Mouse (Mus musculus) lung, adult 18-20 months (tissue): ENCODE measurements at regions not wholly inside any gene's neighbourhood (a gene's known extent, or its start where the extent isn't known, plus 50 kb on each side); places are given as distances from the start of the nearest gene placed in this dataset.

ENCODE experiments used
- DNase-seq, 2 experiments: peaks; one replicate each; pipeline ENCODE4 v3.0.0; 2022; ENCODE audit warnings: mixed read lengths in 2 of 2

DNA sequence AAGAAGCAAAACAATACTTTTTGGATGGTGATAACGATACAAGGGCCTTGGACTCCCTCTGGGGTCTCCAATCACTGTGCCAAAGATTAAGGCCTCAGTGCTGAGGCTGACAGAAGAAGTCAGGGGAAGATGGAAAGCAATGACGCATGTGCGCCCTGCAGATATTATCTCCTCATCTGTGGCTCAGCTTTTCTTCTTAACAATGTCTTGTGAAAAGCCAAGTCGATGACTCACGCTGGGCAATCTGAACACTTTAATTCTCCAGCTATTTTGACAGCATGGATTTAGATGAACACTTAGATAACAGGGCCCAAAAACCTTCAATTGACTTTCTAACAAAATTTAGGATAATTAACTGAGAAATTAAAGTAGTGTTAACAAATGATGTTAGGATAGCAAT lies 155.7 kb upstream of the Cxcl12 start:
- no peak for DNase-seq

DNA sequence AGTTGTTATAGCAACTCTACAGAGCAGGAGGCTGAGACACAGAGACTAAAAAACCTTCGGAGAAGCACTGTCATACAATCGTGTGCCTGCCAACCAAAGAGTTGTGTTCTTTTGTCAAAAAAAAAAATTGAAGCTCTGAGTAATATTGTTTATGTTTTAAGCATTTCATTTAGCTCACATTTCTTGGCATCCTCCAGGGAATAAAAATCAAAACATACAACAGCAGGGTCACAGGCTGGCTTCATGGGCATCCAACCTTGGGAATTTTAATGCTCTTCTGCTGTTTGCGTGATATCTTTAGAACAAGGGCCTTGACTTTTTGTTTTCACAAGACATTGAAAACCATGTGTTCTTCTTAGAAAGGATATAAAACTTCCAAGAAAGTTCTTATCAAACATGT lies 152.9 kb upstream of the Cxcl12 start:
- DNase-seq, result no peak

- DNase-seq, result no peak
Observed at GRCm38 (mm10) chr6:117021851-117022250, 146.5 kb upstream of the Cxcl12 start.

- DNase-seq, result no peak
Observed at GRCm38 (mm10) chr6:117032042-117032746, 136.1 kb upstream of the Cxcl12 start.

GRCm38 (mm10) chr6:117043744-117044143 lies 124.6 kb upstream of the Cxcl12 start:
- no peak for DNase-seq

DNA sequence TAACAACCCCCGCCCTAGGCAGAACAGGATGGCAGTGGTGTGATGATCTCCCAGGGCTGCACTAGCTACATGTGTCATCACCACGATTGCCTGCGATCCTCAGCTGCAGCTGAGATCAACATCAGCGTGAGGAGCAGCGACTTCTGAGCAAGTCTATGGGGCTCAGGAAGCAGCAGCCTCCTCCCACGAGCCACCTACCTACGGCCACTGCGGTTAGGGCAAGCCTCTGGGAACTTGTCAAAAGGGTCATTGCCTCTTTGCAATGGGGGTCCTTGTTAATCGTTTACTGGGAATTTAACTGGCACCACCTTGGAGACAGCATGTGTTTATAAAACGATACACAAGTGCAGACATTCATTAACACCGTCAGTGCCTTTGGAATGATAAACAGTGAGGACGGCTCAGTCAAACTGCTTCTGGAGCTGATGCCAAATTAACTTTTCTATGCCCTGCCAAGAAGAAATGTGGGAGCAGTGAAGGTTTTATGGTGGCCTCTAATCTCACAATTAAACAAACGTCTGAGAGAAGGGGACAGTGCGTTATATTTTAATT lies 118.8 kb upstream of the Cxcl12 start:
- DNase-seq, result no peak

GRCm38 (mm10) chr6:117060688-117061087 lies 107.6 kb upstream of the Cxcl12 start:
- DNase-seq, result no peak

DNA sequence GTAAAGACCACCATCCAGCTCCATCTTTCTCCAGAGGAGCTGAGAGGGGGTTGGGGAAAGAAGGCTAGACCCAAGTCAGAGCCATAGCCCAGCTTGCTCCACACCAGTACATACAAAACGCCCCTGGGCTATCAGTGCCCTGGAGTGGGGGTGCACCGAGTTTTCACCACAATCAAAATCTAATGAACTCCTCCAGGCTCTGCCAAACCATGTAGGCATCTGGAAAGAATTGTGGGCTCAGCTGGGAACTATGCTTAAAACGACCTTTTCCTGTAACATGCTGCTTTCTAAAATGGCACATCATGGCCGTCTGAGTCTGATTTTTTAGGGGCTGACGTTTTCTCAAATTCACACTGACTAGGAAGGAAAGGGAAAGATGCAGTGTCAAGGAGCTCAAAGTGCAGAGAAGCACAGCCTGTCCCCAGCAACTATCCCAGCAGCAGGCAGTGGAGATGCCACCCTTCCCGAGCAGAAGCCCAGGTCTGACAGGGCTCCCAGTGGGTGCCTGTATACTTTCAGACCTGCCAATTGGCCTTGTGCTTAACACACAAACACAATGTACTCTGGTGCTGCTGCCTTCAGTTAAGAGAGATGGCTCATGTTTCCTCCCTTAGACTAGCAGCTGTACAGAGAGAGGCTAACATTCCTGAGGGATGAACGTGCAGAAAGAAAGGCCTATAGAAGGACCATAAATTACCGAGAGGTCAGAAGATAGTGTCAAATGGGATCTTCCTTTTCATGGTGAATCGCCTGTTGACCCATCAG lies 100.6 kb upstream of the Cxcl12 start:
- no peak for DNase-seq

- no peak for DNase-seq
Observed at GRCm38 (mm10) chr6:117071311-117071710, 97.0 kb upstream of the Cxcl12 start.

DNA sequence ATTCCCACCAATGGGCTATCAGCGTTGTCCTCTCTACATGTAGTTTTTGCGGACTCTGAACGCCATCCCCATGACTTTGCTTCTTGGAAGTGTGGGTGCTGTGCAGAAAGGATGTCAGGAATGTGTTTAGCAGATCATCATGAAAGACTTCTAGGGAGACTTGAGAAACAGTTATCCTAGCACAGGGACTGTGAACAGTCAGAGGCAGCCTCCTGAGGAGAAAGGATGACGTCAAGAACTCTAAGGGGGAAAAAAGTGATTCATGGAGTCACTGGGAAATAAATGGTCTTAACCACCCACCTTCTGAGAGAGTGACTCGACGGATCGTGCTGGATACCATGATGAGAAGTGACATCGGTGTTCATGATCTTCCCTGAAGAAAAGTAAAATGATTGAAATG lies 96.5 kb upstream of the Cxcl12 start:
- DNase-seq, result no peak

GRCm38 (mm10) chr6:117079500-117079899 lies 88.8 kb upstream of the Cxcl12 start:
- no peak for DNase-seq

GRCm38 (mm10) chr6:117080973-117081372 lies 87.4 kb upstream of the Cxcl12 start:
- no peak for DNase-seq

DNA sequence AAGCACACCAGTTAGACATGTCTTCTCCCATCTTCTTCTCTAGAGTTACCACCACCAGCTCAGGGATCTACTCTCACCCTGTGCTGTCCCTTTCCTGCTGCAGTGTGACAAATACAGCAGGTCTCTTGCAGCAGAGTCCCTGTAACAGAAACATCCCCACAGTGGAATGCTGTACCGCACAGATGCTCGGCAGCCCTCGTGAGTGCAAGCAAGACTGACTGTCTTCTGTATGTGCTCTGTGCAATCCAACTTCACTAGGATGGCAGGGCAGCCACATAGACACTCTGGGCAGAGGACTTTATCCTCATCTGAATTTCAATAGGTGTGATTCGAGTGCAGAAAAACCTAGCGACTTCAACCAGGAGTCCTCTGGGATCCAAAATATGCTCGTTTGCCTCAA lies 84.1 kb upstream of the Cxcl12 start:
- DNase-seq, result no peak

DNA sequence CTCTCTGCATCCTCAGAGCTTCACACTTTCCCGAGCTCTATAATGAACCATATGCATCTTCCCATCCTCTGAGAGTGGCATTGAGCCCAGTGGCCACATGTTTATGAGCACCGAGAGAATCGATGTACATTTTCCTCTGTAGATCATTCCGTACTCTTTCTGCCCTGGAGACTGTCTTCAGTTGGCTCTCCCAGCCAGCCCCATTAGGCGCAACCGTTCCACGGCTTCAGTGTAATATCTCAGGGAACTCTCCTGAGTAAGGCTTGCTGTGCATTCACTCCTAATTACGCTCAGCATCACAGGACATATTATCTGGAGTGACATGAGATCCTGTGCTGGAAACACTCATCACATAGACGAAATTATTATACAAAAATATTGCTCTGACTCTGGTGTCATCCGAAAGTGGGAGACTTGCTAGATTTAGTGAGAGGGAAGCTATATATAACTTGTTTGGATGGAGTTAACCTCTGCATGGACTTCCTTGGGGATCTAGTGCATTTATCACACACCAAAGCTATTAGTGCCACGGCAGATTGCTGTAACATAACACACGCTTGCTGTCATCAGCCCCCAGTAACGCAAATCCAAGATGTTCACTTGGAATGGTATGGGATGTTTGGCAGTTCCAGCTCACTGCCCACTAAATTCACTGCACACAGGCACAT lies 83.4 kb upstream of the Cxcl12 start:
- DNase-seq, result no peak

DNA sequence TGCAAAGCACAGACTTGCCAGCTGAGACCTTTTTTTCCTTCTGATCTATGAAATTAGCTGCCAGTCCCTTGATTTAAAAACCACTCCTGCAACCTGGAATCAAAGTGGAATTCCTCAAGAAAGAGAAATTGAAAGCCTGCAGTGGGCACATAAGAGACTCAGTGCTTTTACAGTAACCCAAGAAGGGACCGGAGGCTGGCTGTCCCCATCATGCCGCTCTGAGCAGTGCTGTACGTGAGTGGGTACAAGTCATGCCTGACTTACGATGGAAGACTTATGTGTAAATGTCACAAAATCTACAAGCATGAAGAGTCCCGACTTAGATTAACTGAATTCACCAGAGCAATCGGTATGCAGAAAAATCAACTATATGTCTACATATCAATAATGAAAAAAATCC lies 73.6 kb upstream of the Cxcl12 start:
- no peak for DNase-seq

DNA sequence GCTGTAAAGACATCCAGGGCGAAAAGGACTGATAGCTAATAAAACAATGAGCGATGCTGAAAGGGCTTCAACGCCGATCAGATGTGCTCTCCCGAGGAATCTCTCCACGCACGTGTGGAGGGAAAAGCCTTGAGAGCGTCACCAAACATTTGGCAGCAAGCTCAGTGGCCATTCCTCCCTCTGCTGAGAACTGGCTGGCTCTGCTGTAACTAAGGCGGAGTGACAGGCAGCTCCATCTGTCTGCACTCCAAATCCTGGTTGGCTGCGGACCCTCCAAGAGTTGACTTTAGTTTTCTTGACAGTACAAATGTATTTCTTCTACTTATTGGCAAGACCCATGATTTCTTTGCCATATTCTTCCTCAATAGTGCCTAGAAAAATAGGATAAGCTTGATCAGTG lies 68.5 kb upstream of the Cxcl12 start:
- DNase-seq, result no peak

DNA sequence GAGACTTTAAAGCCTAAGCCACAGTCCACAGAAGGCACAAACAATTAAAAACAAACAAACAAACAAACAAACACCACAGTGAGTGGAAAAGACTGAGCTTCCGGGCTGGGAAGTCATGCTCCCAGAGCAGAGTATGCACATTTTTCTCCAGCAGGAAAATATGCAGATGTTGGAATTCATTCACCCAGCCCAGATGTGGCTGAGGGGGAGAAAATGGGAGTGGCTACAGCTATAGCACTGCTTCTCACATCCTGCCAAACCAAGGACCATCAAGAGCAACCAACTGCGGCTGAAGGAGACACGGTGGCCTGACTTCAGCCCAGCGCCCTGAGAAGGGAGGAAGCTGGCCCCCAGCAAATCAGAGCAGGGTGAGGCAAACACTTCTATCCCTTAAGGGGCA lies 65.6 kb upstream of the Cxcl12 start:
- no peak for DNase-seq

DNA sequence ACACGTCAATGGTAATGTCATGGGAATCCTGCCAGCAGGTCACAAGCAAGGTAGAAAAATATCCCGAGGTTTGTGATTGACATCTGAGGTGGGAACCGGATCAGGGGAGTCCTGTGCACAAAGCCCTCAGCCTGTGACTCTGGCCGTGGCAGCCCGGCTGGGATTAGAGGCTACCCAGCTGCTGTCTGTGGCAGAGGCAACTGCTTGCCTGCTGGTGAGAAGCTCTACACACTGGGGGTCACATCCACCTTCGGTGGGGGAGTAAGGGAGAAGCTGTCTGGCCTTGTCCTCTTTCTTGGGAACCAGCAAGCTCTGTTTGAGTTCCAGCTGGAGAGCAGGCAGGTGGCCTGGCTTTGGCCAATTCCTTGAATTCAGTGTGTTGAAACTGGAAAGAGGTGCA lies 64.3 kb upstream of the Cxcl12 start:
- DNase-seq, result no peak

GRCm38 (mm10) chr6:117104463-117104862 lies 63.9 kb upstream of the Cxcl12 start:
- DNase-seq, result no peak

GRCm38 (mm10) chr6:117105182-117105589 lies 63.1 kb upstream of the Cxcl12 start:
- DNase-seq, result peak in 1 of 2 experiments; percentile 3

DNA sequence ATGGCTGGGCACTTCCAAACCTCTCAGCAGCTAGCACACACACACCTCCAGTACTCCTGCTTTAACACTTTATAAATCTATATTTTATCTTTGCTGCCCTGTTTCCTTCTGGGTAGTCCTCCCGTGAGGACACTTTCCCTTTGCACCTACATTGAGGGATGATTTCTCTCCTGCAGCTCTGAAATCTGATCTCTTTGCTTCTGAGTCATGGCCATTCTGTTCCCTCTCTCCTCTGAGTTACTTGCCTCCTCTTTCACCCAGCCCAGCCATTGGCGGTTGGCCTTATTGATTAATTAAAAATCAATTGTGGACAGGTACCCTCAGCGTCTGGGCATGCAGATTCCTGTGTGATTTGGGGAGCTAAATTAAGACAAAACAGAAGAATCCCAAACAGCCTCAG lies 58.0 kb upstream of the Cxcl12 start:
- DNase-seq, result no peak

DNA sequence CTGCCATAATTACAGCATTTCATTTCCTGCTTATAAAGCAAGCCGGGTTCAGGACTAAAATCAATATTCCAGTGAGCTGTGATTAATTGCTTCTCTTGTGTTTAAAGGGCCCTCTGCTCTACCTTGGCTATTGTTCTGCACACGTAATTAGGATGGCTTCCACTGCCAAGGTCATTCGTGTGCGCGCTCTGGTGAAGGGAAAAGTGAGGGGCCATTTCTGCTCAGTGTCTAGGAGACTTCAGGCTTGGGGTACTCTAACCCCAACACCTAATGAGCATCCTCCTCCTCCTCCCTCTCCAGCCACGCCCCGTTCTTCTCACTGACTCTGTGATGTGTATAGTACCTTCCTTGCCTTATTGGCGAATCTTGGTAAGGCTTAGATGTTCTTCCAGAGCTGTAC lies 53.5 kb upstream of the Cxcl12 start:
- no peak for DNase-seq

DNA sequence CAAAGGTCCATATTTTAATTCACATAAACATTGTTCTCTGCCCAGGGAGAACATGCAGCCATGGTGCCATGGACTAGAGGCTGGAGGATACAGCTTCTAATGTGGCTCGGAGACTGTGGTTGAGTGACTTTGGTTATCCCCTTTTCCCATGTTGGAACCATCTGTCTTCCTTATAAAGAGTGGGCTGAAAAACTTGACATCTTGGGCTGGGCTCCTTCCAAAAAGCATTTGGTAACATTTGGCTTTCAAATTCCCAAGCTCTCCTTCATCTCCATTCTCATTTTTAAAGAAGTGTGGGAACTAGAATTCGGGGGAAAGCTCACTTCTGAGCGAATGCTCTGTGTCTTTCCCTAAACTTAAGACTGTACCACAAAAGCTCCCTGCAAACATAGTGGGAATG lies 50.3 kb upstream of the Cxcl12 start:
- no peak for DNase-seq
